Mouse (Mus musculus): ENCODE results near the gene Eif4enif1.
"Not testable (repeated sequence)": the region's sequence is repeated elsewhere in the genome, so short reads cannot be mapped to it uniquely, and the experiment has no call there.

GRCm38 (mm10) chr11:3179726-3180092 lies 22.5 kb upstream of the Eif4enif1 start:
- not testable (repeated sequence) for TF ChIP-seq POLR2A, CTCF (IDR thresholded peaks at IDR 0.05; ENCODE audit: extremely low read depth, insufficient read depth, low read length)

Data from cortical plate, adult 2 months (tissue).